8 mouse cellular contexts compared by ENCODE assay signal in the genomic region with DNA sequence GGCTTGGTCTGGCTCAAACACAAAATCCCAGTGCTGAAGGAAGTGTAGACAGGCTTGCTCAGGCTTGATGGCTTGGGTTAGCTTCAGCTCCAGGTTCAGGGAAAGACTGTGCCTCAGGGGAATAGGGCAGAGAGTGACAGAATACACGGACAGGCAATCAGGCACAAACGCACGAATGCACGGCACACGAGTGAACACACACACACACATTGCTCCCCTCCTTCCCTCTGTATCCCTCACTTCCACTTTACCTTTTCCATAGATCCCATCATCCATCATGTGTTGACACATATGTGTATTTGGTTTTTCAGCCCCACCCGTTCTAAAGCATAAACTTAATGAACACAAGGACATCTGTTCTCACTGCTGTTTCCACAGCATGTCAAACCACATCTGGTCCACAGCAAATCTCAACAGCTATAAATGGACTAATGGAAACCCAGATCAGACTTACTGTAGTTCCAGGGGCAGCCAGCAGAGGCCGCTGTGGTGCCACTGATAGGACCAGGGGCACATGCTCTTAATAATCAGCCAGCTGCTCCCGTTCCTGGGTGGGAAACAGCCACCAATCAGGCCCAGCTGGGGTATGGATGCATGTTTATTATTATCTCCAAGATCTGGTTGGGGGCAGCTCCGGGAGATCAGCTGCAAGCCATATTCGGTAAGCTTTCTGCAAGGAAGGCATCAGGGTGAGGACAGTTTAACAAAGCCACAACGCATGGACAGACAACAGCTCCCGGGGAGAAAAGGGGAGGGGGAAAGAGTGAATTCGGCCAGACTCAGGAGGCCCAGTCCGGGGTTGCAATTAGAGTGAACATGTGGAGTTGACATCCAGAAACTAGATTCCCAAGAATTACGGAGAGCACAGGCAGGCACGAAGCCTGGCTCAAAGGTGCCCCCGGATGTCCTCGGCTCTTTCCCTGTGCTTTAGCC. TPM values are rescaled to one million over a fixed set of nuclear protein-coding genes. Genes with fewer than 3 reads are reported as not detected.
DNase-seq lines count a peak whose midpoint lies in the region; ATAC-seq and TF ChIP-seq lines count a peak whose summit lies in the region.

No protein-coding gene starts in this region.

- no peaks in the 10 kb centered on the region for H3K9me3 ChIP-seq in heart, embryonic 13.5 days
- H3K9me3 ChIP-seq in kidney, postnatal 0 days (replicated peaks; ENCODE audit: low read length): no peaks in the 10 kb centered on the region
- no peaks in the 10 kb centered on the region for H3K9me3 ChIP-seq in stomach, embryonic 14.5 days (ENCODE audit: control insufficient read depth, low read depth, low read length)

- 0 out of 2 replicates have a peak, but pooled peaks cover 12% of the 10 kb centered on the region for H3K27me3 ChIP-seq in heart, embryonic 13.5 days (replicated peaks)
- H3K27me3 ChIP-seq in kidney, postnatal 0 days (ENCODE audit: insufficient read depth, low read length): no peaks in the 10 kb centered on the region
- H3K27me3 ChIP-seq in liver, adult 2 months (ENCODE audit: control insufficient read depth, insufficient read depth, low read length): no peaks in the 10 kb centered on the region
- no peaks in the 10 kb centered on the region for H3K27me3 ChIP-seq in stomach, embryonic 14.5 days (ENCODE audit: control insufficient read depth, insufficient read depth, low read length)

- no peak overlapping the region for H3K27ac ChIP-seq in heart, embryonic 13.5 days (replicated peaks)
- no peak overlapping the region for H3K27ac ChIP-seq in kidney, postnatal 0 days
- H3K27ac ChIP-seq in liver, adult 2 months (replicated peaks; ENCODE audit: insufficient read depth, low read depth, low read length): no peak overlapping the region
- no peak overlapping the region for H3K27ac ChIP-seq in stomach, embryonic 14.5 days (ENCODE audit: low read length)

- peak; percentile 85 for DNase-seq in B cell, adult 2 months
- DNase-seq in brain, adult 2 months (ENCODE audit: low read depth, low spot score): peak; percentile 80
- peak; percentile 91 for DNase-seq in kidney, postnatal 0 days (ENCODE audit: low spot score)
- DNase-seq in liver, adult 2 months (ENCODE audit: extremely low read depth, low read depth, low spot score): peak; percentile 19
- peak; percentile 45 to 70 for DNase-seq in natural killer cell, adult 2 months (ENCODE audit: low spot score in 2 of 2)

- peak; percentile 98 for TF ChIP-seq CTCF in kidney, postnatal 0 days (IDR thresholded peaks at IDR 0.05; ENCODE audit: low read depth)
- peak; percentile 96 for TF ChIP-seq CTCF in liver, adult 2 months (IDR thresholded peaks at IDR 0.05; ENCODE audit: low read depth, low read length)

- peaks cover 4% of the 10 kb centered on the region for H3K4me1 ChIP-seq in heart, embryonic 13.5 days
- no peaks in the 10 kb centered on the region for H3K4me1 ChIP-seq in kidney, postnatal 0 days (replicated peaks; ENCODE audit: insufficient read depth, low read length)
- no peaks in the 10 kb centered on the region for H3K4me1 ChIP-seq in liver, adult 2 months (ENCODE audit: control insufficient read depth, insufficient read depth, low read length)
- no peaks in the 10 kb centered on the region for H3K4me1 ChIP-seq in stomach, embryonic 14.5 days (ENCODE audit: control insufficient read depth, insufficient read depth, low read length)

- ATAC-seq in erythroid progenitor cell, adult 5-6 weeks (replicated peaks; ENCODE audit: low FRiP score, poor library complexity, severe bottlenecking): peak; percentile 79
- no peak for ATAC-seq in heart, embryonic 13.5 days (ENCODE audit: extremely low read depth, insufficient number of reproducible peaks, low FRiP score, low TSS enrichment)
- peak; percentile 71; the same call in 1 of the 2 replicates for ATAC-seq in kidney, postnatal 0 days (replicated peaks; ENCODE audit: low FRiP score, low read depth)
- peak; percentile 87 for ATAC-seq in stomach, embryonic 14.5 days (ENCODE audit: insufficient number of reproducible peaks, insufficient read depth, low FRiP score, low read depth)

- H3K4me2 ChIP-seq in heart, embryonic 13.5 days: peak overlapping the region; percentile 63
- peak overlapping the region; percentile 21 for H3K4me2 ChIP-seq in kidney, postnatal 0 days (ENCODE audit: low read length)
- peak overlapping the region; percentile 15; the same call in 1 of the 2 replicates for H3K4me2 ChIP-seq in stomach, embryonic 14.5 days (replicated peaks; ENCODE audit: low read depth, low read length)

- 32% methylated on average over 18 of the region's 18 CpGs for WGBS in heart, embryonic 13.5 days
- 35% methylated on average over 18 of the region's 18 CpGs for WGBS in kidney, postnatal 0 days
- 43% methylated on average over 18 of the region's 18 CpGs for WGBS in liver, adult 2 months
- WGBS in stomach, embryonic 14.5 days: 25% methylated on average over 18 of the region's 18 CpGs

- no peak for TF ChIP-seq POLR2A in liver, adult 2 months (IDR thresholded peaks at IDR 0.05; ENCODE audit: extremely low read depth, insufficient read depth, low read length)

- peak overlapping the region; percentile 23 for H3K4me3 ChIP-seq in heart, embryonic 13.5 days
- no peak overlapping the region for H3K4me3 ChIP-seq in kidney, postnatal 0 days (replicated peaks; ENCODE audit: low read depth, low read length)
- H3K4me3 ChIP-seq in liver, adult 2 months (ENCODE audit: insufficient read depth, low read depth, low read length): no peak overlapping the region
- no peak overlapping the region for H3K4me3 ChIP-seq in stomach, embryonic 14.5 days (ENCODE audit: low read depth, low read length)

- H3K9ac ChIP-seq in heart, embryonic 13.5 days: peak overlapping the region; percentile 65
- no peak overlapping the region for H3K9ac ChIP-seq in kidney, postnatal 0 days (ENCODE audit: low read depth, low read length)
- H3K9ac ChIP-seq in liver, adult 2 months (ENCODE audit: low read depth, low read length): no peak overlapping the region
- H3K9ac ChIP-seq in stomach, embryonic 14.5 days (replicated peaks; ENCODE audit: low read depth, low read length): no peak overlapping the region

- H3K79me2 ChIP-seq in liver, adult 2 months (ENCODE audit: control insufficient read depth, insufficient read depth, low read length): no peaks in the 10 kb centered on the region

- H3K36me3 ChIP-seq in heart, embryonic 13.5 days: no peaks in the 10 kb centered on the region
- H3K36me3 ChIP-seq in kidney, postnatal 0 days (ENCODE audit: insufficient read depth, low read length): no peaks in the 10 kb centered on the region
- H3K36me3 ChIP-seq in liver, adult 2 months (ENCODE audit: control insufficient read depth, insufficient read depth, low read length): no peaks in the 10 kb centered on the region
- H3K36me3 ChIP-seq in stomach, embryonic 14.5 days (ENCODE audit: control insufficient read depth, insufficient read depth, low read length): no peaks in the 10 kb centered on the region

RNA-seq across cellular contexts. Expression of a gene that starts 30.4 kb away (rescaled TPM):
- 16.9 and 22.6 TPM in 2 replicates for total RNA-seq in erythroid progenitor cell, adult 5-6 weeks (2015; ENCODE audit: low replicate concordance)
- total RNA-seq in erythroid progenitor cell, adult 5-6 weeks (2017; ENCODE audit: low replicate concordance): 5.2 and 9.6 TPM in 2 replicates
- polyA plus RNA-seq in heart, embryonic 13.5 days (2015; fragmentation: Nextera tagmentation; extraction: Ambion mirVana): 27.2 and 31.3 TPM in 2 replicates
- polyA plus RNA-seq in kidney, postnatal 0 days (2015; fragmentation: Nextera tagmentation; extraction: Ambion mirVana): 47.3 and 53.7 TPM in 2 replicates
- total RNA-seq in liver, adult 2 months (2014; rRNA removed): 6.7 and 8.1 TPM in 2 replicates
- 3.3 and 5.1 TPM in 2 replicates for polyA plus RNA-seq in liver, adult 2 months (2012; rRNA removed)
- polyA plus RNA-seq in stomach, embryonic 14.5 days (2014; fragmentation: Nextera tagmentation; extraction: Ambion mirVana): 51.2 and 55.9 TPM in 2 replicates

RNA-seq across cellular contexts. Expression of a gene that starts 30.5 kb away (rescaled TPM):
- total RNA-seq in erythroid progenitor cell, adult 5-6 weeks (2015; ENCODE audit: low replicate concordance): 16.3 and 23.1 TPM in 2 replicates
- total RNA-seq in erythroid progenitor cell, adult 5-6 weeks (2017; ENCODE audit: low replicate concordance): 12.0 and 34.5 TPM in 2 replicates
- polyA plus RNA-seq in heart, embryonic 13.5 days (2015; fragmentation: Nextera tagmentation; extraction: Ambion mirVana): 63.5 and 64.4 TPM in 2 replicates
- polyA plus RNA-seq in kidney, postnatal 0 days (2015; fragmentation: Nextera tagmentation; extraction: Ambion mirVana): 70.1 and 70.9 TPM in 2 replicates
- total RNA-seq in liver, adult 2 months (2014; rRNA removed): 27.4 and 29.8 TPM in 2 replicates
- polyA plus RNA-seq in liver, adult 2 months (2012; rRNA removed): 14.4 and 20.1 TPM in 2 replicates
- 56.9 and 60.1 TPM in 2 replicates for polyA plus RNA-seq in stomach, embryonic 14.5 days (2014; fragmentation: Nextera tagmentation; extraction: Ambion mirVana)

Comparison
In these comparisons a context has a peak if more than half of its experiments do, and no peak if none do; other contexts are left out.
1. DNase-seq: peak in every context shown above with its lines; median percentile 91 in kidney, postnatal 0 days; 85 in B cell, adult 2 months; 80 in brain, adult 2 months; 58 in natural killer cell, adult 2 months; 19 in liver, adult 2 months.